Mouse (Mus musculus) brain, embryonic 18.5 days (tissue): Measurements from ENCODE around the gene Fyb2.

Experiments
- DNase-seq: peaks from one replicate; pipeline ENCODE4 v3.0.0-alpha.2; 2012; ENCODE audit warnings: low read depth, low spot score

The Fyb2 gene

DNA sequence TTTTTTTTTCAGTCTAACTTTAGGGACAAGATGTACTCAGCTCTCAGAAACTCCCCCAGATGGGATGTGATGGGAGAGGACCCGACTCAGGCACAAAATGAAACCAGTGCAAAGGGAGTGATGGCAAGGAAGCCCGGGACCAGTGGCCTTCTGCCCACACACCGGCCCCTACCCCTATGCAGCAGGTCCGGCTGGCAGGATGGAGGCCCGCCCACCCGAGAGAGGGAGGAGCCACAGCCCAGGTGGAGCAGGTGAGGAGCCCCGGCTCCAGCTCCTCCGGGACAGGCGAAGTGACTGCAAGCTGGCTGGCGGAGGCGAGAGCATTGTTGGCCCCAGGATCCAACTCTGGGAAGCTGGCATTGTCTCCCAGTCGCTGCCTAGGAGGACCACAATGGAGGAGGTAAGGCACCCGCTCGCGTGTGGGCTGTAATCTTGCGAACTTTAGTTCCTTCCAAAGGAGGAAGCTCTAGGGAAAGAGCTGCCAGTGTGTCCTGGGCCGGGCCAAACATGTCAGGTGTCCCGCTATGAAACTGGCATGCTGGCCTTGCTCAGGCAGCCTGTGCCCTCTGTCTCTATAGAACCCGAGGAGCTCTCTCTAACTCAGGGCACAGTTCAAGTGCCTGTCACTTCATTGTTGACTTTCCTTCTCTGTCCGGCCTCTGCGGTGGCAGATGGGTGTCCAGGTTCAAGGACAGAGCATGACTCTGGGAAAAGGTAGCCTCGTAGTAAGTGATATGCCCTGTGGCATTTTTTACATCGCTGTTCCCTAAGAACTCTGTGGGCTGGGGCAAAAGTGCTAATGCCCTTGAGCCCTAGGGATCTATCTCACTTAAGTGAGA lies at the start of gene Fyb2:
Fyb2 (plus strand) TSS at position 166 of the 839 bp plus-strand sequence.
- no peak for DNase-seq

DNA sequence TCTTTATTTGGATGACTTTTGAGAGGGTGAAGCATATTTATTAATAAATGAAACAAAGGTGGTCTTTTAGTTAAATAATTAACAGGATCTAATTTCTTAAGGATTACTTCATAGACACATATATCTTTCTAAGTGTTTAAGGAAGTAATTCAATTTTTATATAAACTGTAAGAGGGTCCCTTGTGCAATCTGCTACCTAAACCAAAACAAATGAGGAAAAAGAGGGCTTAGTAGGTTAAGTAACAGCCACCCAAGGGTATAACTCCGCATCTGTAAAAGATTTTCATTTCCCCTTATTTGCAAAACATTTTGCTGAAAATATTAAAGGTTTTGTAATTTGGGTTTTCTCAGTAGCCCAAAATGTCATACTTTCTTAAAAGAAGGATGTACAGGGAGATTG lies 48.9 kb upstream of the Fyb2 start:
- DNase-seq: no peak

DNA sequence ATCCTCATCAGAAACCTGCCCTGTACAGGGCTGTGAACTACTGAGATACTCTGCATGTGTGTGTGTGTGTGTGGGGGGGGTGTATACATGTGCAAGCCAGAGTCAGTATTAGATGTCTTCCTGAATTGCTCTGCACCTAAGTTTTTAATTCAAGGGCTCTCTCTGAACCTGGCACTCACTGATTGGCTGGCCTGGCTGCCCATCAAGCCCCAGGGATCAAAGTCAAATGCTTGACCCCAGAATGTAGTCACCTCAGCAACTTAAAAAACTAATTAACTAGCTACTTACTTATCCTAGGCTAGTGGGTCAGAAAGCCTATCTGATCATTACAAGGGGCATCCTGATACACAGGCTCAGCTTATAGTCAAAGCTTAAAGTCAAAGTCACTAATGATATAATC lies 43.7 kb upstream of the Fyb2 start:
- DNase-seq: no peak

DNA sequence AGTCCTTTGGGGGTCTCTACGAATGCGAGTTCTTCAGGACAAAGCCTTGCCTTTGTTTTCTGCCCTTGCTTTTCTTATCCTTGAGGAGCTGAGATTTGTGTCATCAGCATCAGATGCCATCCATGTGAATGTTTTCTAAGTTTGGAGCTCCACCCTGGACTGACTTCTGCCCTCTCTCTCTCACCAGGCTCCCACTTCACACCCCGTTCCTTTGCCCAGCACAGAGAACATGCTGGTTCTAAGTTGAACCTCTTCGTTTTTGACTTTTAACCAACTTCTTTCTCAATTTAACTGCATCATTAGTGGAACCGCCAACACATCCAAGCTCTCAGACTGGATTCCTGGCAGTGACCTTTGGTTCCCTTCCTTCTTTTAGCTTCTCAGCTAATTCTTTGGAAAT lies 43.1 kb upstream of the Fyb2 start:
- DNase-seq: no peak

GRCm38 (mm10) chr4:104875832-104876231 lies 37.4 kb upstream of the Fyb2 start:
- DNase-seq: no peak

GRCm38 (mm10) chr4:104876323-104876722 lies 36.9 kb upstream of the Fyb2 start, which contains the start of gene C8a:
C8a (minus strand) TSS chr4:104876398.
- DNase-seq: no peak

- DNase-seq: no peak
Observed at GRCm38 (mm10) chr4:104887486-104887885, 25.8 kb upstream of the Fyb2 start.

GRCm38 (mm10) chr4:104888499-104889262 lies 24.6 kb upstream of the Fyb2 start:
- no peak for DNase-seq

DNA sequence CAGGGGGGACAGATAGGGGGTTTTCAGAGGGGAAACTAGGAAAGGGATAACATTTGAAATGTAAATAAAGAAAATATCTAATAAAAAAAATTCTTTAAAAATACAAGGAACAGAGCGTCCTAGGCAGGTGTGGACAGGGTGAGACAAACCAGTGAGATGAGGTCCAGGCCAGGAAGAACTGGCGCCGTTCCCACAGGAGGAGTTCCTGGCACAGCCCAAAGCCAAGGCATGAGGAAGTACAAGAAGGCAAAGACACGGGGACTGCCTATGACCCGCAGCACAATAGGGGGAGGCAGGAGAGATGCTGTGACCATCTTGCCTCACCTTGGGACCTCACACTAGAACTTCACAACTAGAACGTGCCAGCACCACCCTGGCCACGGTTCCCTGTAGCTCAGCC lies 21.5 kb upstream of the Fyb2 start:
- DNase-seq: no peak

GRCm38 (mm10) chr4:104893588-104893987 lies 19.7 kb upstream of the Fyb2 start:
- DNase-seq: no peak

GRCm38 (mm10) chr4:104894004-104894734 lies 19.1 kb upstream of the Fyb2 start:
- DNase-seq: peak; percentile 70

- DNase-seq: no peak
Observed at GRCm38 (mm10) chr4:104902836-104903235, 10.4 kb upstream of the Fyb2 start.

DNA sequence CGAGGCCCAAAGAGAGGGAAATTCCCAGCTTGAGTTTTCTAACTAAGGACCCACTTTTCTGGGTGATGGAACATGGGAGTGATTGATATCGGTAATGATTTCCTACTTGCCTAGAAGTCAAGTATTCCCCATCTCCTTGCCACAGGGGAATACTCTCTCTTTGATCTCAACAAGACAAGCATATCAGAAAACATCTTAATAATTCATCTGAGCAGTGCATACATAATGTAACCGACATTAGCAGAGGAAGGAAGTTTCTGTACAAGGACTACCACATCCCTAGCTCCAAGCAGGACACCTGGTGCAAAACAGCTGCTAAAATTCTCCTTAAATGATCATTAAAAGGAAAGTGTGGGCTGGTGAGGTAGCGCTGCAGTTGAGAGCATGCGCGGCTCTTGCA lies 8.2 kb upstream of the Fyb2 start:
- no peak for DNase-seq

- DNase-seq: no peak
Observed at GRCm38 (mm10) chr4:104911685-104912084, 1.6 kb upstream of the Fyb2 start.

DNA sequence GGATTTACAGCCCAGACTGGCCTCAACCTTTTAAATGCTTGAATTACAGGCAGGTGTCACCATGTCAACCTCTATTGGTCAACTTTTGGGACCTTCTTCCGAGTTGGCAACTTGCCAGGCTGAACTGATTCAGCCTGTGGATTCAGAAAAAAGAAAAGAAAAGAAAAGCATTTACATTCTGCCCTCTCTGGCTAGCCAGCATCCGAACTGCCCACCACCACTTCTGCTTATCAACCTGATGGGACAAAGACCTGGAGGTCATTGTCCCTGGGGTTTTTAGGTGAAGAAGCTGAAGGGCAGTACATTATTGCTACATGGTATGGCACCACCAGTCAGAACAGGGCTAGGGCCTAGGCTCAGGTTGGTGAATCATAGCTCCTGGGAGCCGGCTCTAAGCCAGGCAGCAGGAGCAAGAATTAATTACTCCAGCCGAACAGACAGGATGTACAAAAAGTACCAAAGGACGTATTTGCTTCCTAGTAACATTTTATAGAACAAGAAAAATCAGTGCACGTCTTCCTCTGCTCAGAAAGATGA lies 1.5 kb downstream of the Fyb2 start:
- no peak for DNase-seq

DNA sequence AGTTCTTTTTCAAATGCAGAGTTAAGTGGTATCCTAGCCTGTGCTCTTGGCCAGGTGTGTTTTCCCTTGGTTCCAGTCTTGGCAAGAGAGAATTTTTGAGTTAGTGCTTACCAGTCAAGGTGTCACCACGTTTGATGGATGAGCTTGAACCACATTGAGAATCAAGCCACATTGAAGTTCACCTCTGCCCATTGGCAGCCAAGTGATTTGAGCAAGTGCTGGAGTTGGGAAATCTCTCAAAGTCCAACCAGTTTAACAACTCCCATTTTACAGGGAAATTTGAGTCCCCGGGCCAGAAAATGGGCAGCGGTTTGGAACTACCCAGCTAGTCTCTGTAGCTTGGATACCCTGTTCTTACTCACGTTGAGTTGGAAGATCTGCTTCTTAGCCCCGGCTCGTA lies 4.8 kb downstream of the Fyb2 start:
- no peak for DNase-seq

DNA sequence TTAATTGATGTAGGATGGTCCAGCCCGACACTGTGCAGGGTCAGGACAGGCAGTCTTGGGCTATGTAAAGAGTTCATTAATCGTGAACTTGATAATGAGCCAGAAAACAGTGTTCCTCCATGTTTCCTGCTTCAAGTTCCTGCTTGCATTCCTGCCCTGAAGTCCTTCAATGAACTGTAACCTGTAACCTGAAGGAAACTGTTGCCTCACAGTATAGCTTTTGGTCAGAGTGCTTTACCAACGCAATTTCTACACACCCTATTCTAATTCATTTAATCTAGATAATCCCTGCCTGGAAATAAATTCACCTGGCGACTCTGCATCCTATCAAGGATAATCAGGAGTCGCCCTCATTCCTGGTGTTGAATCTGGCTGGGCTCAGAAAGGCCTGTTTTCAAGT lies 12.1 kb downstream of the Fyb2 start:
- no peak for DNase-seq

GRCm38 (mm10) chr4:104929165-104929564 lies 15.9 kb downstream of the Fyb2 start:
- no peak for DNase-seq

GRCm38 (mm10) chr4:104933620-104934019 lies 20.4 kb downstream of the Fyb2 start:
- DNase-seq: no peak

GRCm38 (mm10) chr4:104934997-104935396 lies 21.7 kb downstream of the Fyb2 start:
- DNase-seq: no peak

GRCm38 (mm10) chr4:104935436-104935835 lies 22.2 kb downstream of the Fyb2 start:
- no peak for DNase-seq

- no peak for DNase-seq
Observed at GRCm38 (mm10) chr4:104936011-104936410, 22.8 kb downstream of the Fyb2 start.
